Mouse (Mus musculus) forebrain, embryonic 11.5 days (tissue): Measurements from ENCODE around the gene Ugcg. TPM values are rescaled to one million over a fixed set of nuclear protein-coding genes. Genes with fewer than 3 reads are reported as not detected.

Experiments
- ATAC-seq: fragments of 200-750 bp; cut with Nextera tagmentation; replicated peaks from 2 replicates; pipeline ENCODE4 v1.8.0; 2017; ENCODE audit warnings: moderate TSS enrichment; ENCODE audit not compliant: low FRiP score
- DNase-seq: peaks from one replicate; pipeline ENCODE4 v3.0.0-alpha.2; 2017; ENCODE audit warnings: low spot score
- H3K27ac ChIP-seq: fragments of 300-500 bp; sonication (generic); 2 replicates; pipeline ENCODE4 v1.5.1; 2014; ENCODE audit warnings: low read depth, low read length
- H3K27me3 ChIP-seq: fragments of 300-500 bp; sonication (generic); 2 replicates; pipeline ENCODE4 v1.6.1; 2014; ENCODE audit warnings: mild to moderate bottlenecking, low read length, mixed read lengths; ENCODE audit not compliant: control insufficient read depth, insufficient read depth
- H3K36me3 ChIP-seq: fragments of 300-500 bp; sonication (generic); 2 replicates; pipeline ENCODE4 v1.6.1; 2014; ENCODE audit warnings: mild to moderate bottlenecking, low read length, moderate library complexity, mixed read lengths; ENCODE audit not compliant: control insufficient read depth, insufficient read depth
- H3K4me1 ChIP-seq: fragments of 300-500 bp; sonication (generic); replicated peaks from 2 replicates; pipeline ENCODE4 v1.6.1; 2014; ENCODE audit warnings: low read length, mixed read lengths; ENCODE audit not compliant: control insufficient read depth, insufficient read depth
- H3K4me2 ChIP-seq: fragments of 300-500 bp; sonication (generic); 2 replicates; pipeline ENCODE4 v1.6.1; 2014; ENCODE audit warnings: low read depth, mild to moderate bottlenecking, low read length, moderate library complexity, mixed read lengths; ENCODE audit not compliant: severe bottlenecking
- H3K4me3 ChIP-seq: fragments of 300-500 bp; sonication (generic); 2 replicates; pipeline ENCODE4 v1.5.1; 2014; ENCODE audit warnings: low read depth, low read length
- H3K9ac ChIP-seq: fragments of 300-500 bp; sonication (generic); 2 replicates; pipeline ENCODE4 v1.6.1; 2014; ENCODE audit warnings: low read length
- H3K9me3 ChIP-seq: fragments of 300-500 bp; sonication (generic); 2 replicates; pipeline ENCODE4 v1.6.1; 2016; ENCODE audit warnings: low read length, mixed read lengths; ENCODE audit not compliant: control insufficient read depth
- WGBS: fragments of 180-500 bp; shearing (Covaris S2); extraction: QIAGEN DNeasy Blood & Tissue Kit; methylation state at CpG from one replicate; pipeline ENCODE4 v1.1.7; 2014; 5-methylcytosine and 5-hydroxymethylcytosine counted together
- polyA plus RNA-seq: library from polyadenylated mRNA; unstranded; fragments of >200 nt; fragmentation: Nextera tagmentation; extraction: Ambion mirVana; gene quantifications from 2 replicates; pipeline ENCODE4 v1.2.1, GENCODE M21; 2014

Ugcg gene
- polyA plus RNA-seq, 1 experiment from 2014 or later: 13.0 TPM

GRCm38 (mm10) chr4:59208607-59209006 lies 19.6 kb downstream of the Ugcg start:
- Histone ChIP-seq H3K4me3 (no peak overlapping the region), H3K27me3 (no peaks in the 10 kb centered on the region), H3K27ac (no peak overlapping the region), H3K4me2 (no peak overlapping the region), H3K9ac (no peak overlapping the region), H3K4me1 (no peaks in the 10 kb centered on the region), H3K36me3 (no peaks in the 10 kb centered on the region), H3K9me3 (no peaks in the 10 kb centered on the region)
- WGBS: 95% methylated on average over 4 of the region's 4 CpGs
- ATAC-seq (no peak), DNase-seq (no peak)

GRCm38 (mm10) chr4:59211181-59211580 lies 22.1 kb downstream of the Ugcg start:
- Histone ChIP-seq H3K9ac (no peak overlapping the region), H3K4me2 (no peak overlapping the region), H3K4me1 (no peaks in the 10 kb centered on the region), H3K27ac (no peak overlapping the region), H3K36me3 (no peaks in the 10 kb centered on the region), H3K9me3 (no peaks in the 10 kb centered on the region), H3K27me3 (no peaks in the 10 kb centered on the region), H3K4me3 (no peak overlapping the region)
- WGBS: 93% methylated on average over 9 of the region's 9 CpGs
- ATAC-seq: no peak
- no peak for DNase-seq

- no peaks in the 10 kb centered on the region for H3K27me3 ChIP-seq
- DNase-seq (no peak), ATAC-seq (no peak)
- no peak overlapping the region for H3K4me3 ChIP-seq
- H3K36me3 ChIP-seq: no peaks in the 10 kb centered on the region
- H3K9ac ChIP-seq: no peak overlapping the region
- no peak overlapping the region for H3K27ac ChIP-seq
- no peak overlapping the region for H3K4me2 ChIP-seq
- 75% methylated on average over 4 of the region's 4 CpGs for WGBS
- no peaks in the 10 kb centered on the region for H3K4me1 ChIP-seq
- H3K9me3 ChIP-seq: no peaks in the 10 kb centered on the region
Observed at GRCm38 (mm10) chr4:59213833-59214232, 24.8 kb downstream of the Ugcg start.

GRCm38 (mm10) chr4:59214695-59215094 lies 25.6 kb downstream of the Ugcg start:
- ATAC-seq (no peak), DNase-seq (no peak)
- no peak overlapping the region for H3K27ac ChIP-seq
- H3K36me3 ChIP-seq: no peaks in the 10 kb centered on the region; the same call in 1 of the 2 replicates
- H3K4me3 ChIP-seq: no peak overlapping the region
- no peaks in the 10 kb centered on the region for H3K9me3 ChIP-seq
- no peak overlapping the region for H3K4me2 ChIP-seq
- no peaks in the 10 kb centered on the region for H3K27me3 ChIP-seq
- H3K4me1 ChIP-seq: no peaks in the 10 kb centered on the region
- WGBS: 95% methylated on average over 5 of the region's 5 CpGs
- no peak overlapping the region for H3K9ac ChIP-seq

GRCm38 (mm10) chr4:59215585-59215984 lies 26.5 kb downstream of the Ugcg start:
- no peak overlapping the region for H3K4me3 ChIP-seq
- H3K9ac ChIP-seq: no peak overlapping the region
- H3K36me3 ChIP-seq: no peaks in the 10 kb centered on the region; the same call in 1 of the 2 replicates

GRCm38 (mm10) chr4:59217101-59217500 lies 28.0 kb downstream of the Ugcg start:
- H3K36me3 ChIP-seq: no peaks in the 10 kb centered on the region; the same call in 1 of the 2 replicates
- no peak overlapping the region for H3K4me3 ChIP-seq
- H3K27ac ChIP-seq: no peak overlapping the region
- ATAC-seq: no peak
- no peak overlapping the region for H3K9ac ChIP-seq
- DNase-seq: no peak
- H3K4me1 ChIP-seq: no peaks in the 10 kb centered on the region
- 96% methylated on average over 7 of the region's 7 CpGs for WGBS
- no peaks in the 10 kb centered on the region for H3K9me3 ChIP-seq
- no peaks in the 10 kb centered on the region for H3K27me3 ChIP-seq
- H3K4me2 ChIP-seq: no peak overlapping the region

More at GRCm38 (mm10) chr4:59215585-59215984, 26.5 kb downstream of the Ugcg start:
- no peak for DNase-seq
- no peaks in the 10 kb centered on the region for H3K4me1 ChIP-seq
- H3K4me2 ChIP-seq: no peak overlapping the region
- 94% methylated on average over 3 of the region's 3 CpGs for WGBS
- no peak overlapping the region for H3K27ac ChIP-seq
- no peaks in the 10 kb centered on the region for H3K9me3 ChIP-seq
- no peak for ATAC-seq
- no peaks in the 10 kb centered on the region for H3K27me3 ChIP-seq

GRCm38 (mm10) chr4:59218154-59218553 lies 29.1 kb downstream of the Ugcg start:
- Histone ChIP-seq H3K9me3 (no peaks in the 10 kb centered on the region), H3K4me3 (no peak overlapping the region), H3K36me3 (no peaks in the 10 kb centered on the region; the same call in 1 of the 2 replicates), H3K4me2 (no peak overlapping the region), H3K4me1 (no peaks in the 10 kb centered on the region), H3K9ac (no peak overlapping the region), H3K27me3 (no peaks in the 10 kb centered on the region), H3K27ac (no peak overlapping the region)
- 93% methylated on average over 7 of the region's 7 CpGs for WGBS
- no peak for DNase-seq
- ATAC-seq: no peak

GRCm38 (mm10) chr4:59222226-59222625 lies 33.2 kb downstream of the Ugcg start:
- WGBS: 97% methylated on average over 9 of the region's 9 CpGs
- no peak for ATAC-seq
- Histone ChIP-seq H3K27ac (no peak overlapping the region), H3K36me3 (no peaks in the 10 kb centered on the region; the same call in 1 of the 2 replicates), H3K27me3 (no peaks in the 10 kb centered on the region), H3K4me3 (no peak overlapping the region), H3K4me2 (no peak overlapping the region), H3K9me3 (no peaks in the 10 kb centered on the region), H3K9ac (no peak overlapping the region), H3K4me1 (no peaks in the 10 kb centered on the region)
- DNase-seq: no peak

GRCm38 (mm10) chr4:59223055-59223615 lies 34.1 kb downstream of the Ugcg start:
- no peaks in the 10 kb centered on the region; the same call in 1 of the 2 replicates for H3K36me3 ChIP-seq
- 92% methylated on average over 5 of the region's 5 CpGs for WGBS
- no peak overlapping the region for H3K4me3 ChIP-seq
- DNase-seq (no peak), ATAC-seq (no peak)
- H3K27me3 ChIP-seq: no peaks in the 10 kb centered on the region
- no peak overlapping the region for H3K27ac ChIP-seq
- no peaks in the 10 kb centered on the region for H3K4me1 ChIP-seq
- no peaks in the 10 kb centered on the region for H3K9me3 ChIP-seq
- no peak overlapping the region for H3K9ac ChIP-seq
- no peak overlapping the region for H3K4me2 ChIP-seq
